Mouse (Mus musculus) C3H10T1/2 (cell line): ENCODE results near the gene Cpsf4. TPM values are rescaled to one million over a fixed set of nuclear protein-coding genes. Genes with fewer than 3 reads are reported as not detected.

Source experiments
- polyA plus RNA-seq, 2 experiments: library from polyadenylated mRNA; unstranded; fragments of >200 nt; fragmentation: generic; extraction: Trizol; gene quantifications; one replicate each; pipeline ENCODE4 v1.2.1; 2012; ENCODE audit warnings: missing spikeins in 2 of 2

The Cpsf4 gene
- polyA plus RNA-seq = 10 to 100 TPM; 21.5 to 26.2 TPM

DNA sequence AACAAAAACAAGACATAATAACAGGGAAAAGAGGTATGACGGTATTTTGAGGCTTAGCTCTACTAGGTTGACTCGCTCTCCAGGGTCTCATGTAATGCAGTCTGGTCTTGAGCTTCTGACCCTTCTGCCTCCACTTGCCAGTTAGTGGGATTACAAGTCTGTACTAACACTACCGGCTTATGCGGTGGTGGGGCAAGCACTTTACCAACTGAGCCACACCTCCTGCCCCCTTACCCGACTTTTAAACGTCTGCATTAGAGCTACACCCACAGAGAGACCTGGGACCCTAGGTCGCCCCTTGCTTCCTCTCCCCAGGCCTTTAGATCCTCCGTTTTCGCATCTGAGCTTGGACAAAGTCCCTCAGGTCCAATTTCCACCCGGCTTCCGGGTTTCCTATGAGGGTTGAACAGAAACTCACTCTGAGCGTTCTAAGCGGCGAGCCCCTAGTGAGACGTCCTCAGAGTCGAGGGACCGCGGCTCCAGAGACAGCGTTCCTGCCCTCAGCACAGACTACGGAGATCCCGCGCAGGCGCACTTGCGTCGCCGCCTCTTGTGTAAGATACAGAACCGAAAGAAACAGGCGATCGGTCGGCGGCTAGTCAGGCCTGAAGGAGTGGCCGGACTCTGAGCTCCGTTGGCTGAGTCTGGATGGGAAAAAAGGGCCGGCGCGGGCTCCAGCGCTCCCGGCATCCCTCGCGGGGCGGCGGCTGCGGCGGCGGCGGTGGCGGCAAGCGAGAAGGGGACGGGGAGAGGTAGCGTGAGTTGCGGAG lies at the start of gene Cpsf4, which contains the start of gene Ptcd1:
Cpsf4 (plus strand) TSS at position 678 of the 770 bp plus-strand sequence.
Ptcd1 (minus strand) TSS at position 573 of the 770 bp plus-strand sequence.

DNA sequence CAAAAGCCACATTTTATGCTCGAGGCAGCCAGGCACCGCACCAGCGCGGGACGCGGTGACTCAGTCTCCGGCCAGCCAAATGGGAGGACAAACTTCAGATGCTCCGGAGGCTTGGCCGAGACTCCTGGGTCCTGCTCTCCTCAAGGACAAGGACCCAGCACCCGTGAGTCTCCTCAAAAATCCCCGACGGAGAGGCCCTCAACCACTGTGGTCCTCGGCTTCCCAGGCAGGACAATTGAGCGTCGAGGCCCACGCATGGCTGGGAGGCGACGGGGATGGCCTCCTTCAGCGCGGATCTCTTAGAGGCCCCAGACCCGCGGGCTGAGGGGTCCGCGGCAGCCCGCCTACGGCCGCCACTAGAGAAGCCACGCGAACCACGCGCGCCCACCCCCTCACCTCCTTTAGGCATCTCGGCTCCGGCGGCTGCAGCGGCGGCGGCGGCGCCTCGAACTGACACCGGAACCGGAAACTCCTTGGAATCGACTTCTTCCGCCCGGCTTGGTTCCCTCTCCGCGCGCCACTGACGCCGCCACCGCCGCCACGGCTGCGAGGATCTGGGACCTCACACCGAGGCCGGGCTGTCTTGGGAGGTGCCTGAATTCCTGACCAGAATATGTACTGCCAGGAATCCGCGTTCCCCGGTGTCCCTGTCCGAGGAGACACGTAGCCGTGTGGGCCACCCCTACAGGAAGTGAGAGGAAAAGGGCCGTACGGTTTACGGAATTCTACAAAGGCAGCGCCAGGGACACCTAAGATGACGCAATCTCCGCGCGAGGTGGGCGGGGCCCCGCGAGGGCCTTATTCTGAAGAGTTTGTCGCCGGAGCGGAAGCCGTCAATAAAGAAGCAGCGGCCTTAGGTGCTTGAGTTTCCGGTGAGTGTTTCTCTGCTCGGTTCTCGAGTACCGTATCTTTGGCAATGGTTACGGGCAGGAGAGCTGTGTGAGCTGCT lies 27.2 kb upstream of the Cpsf4 start, which contains the start of the genes Pdap1 and Bud31:
Pdap1 (minus strand) TSS at position 668 of the 949 bp plus-strand sequence.
Bud31 (plus strand) TSS at position 792 of the 949 bp plus-strand sequence.

GRCm38 (mm10) chr5:145191962-145192361 lies 24.9 kb downstream of the Cpsf4 start, which contains the start of gene Atp5j2:
Gene Atp5j2, minus strand, starts transcription at chr5:145192062.

DNA sequence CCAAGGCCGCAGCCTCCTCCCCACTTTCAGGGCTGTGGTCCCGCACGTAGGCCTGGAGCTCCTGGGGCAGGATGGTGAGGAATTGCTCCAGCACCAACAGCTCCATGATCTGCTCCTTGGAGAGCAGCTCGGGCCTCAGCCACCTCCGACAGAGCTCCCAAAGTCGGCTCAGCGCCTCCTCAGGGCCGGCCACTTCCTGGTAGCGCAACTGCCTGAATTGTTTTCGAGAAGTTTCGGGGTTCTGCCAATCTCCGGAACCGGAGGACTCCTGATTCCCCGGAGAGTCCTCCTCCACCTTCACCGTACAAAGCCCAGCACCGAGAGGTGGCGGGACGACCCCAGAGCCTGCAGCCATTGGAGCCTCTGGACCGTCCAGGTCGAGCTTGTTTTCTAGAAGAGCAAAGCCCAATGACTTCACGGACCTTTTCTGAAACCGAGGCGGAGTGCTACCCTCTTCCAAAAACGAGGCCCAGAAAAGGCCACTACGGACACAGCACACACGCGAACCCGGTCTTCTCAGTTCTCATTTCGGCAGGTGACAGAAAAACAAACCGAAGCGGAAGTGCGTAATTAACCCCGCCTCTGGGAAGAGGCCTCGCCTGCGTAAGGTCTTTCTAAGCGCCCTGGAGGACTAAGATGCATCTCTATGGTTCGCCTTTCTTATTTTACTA lies 34.4 kb downstream of the Cpsf4 start, which contains the start of gene Zkscan14:
Zkscan14 (minus strand) TSS at position 548 of the 671 bp plus-strand sequence.

GRCm38 (mm10) chr5:145203936-145204691 lies 37.1 kb downstream of the Cpsf4 start, which contains the start of gene Zkscan5:
Gene Zkscan5, plus strand, starts transcription at chr5:145204562.

DNA sequence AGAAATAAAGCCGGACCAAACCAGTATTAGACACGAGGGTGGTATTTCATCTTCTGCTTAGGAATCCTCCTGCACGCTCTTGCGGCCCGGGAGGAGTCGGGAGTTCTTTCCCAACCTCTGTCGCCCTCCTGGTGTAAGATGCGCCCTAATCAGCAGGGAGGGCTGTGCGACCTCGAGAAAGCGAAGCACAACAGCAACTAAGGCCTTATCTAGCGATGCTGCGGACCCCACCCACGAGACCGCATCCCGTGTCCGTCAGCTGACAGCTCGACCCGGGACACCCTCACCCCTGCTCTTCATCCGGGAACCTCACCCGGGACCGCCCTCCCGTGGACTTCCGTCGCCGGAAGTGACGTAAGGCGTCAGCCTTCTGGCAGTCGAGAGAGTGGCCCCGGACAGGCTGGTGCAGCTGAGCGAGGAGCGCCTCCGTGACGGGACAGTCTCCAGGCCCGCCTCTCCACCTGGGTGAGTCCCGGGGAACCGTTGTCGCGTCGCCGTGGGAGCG lies 64.4 kb downstream of the Cpsf4 start, which contains the start of gene Zfp655:
Zfp655 (plus strand) TSS at position 349 of the 505 bp plus-strand sequence.

Other genes with a start within 250 kb of the Cpsf4 start
- 10 to 100 TPM; 11.1 to 21.7 TPM for gene Smurf1, start 201.4 kb upstream of the Cpsf4 start, polyA plus RNA-seq
- not detected for gene Gm4871, start 134.5 kb upstream of the Cpsf4 start, polyA plus RNA-seq
- gene 1700018F24Rik, start 124.2 kb upstream of the Cpsf4 start, polyA plus RNA-seq = not detected
- 100 to 1,000 TPM in 1 of 2 experiments, 10 to 100 TPM in 1; 82.0 to 163 TPM for gene Arpc1a, start 83.4 kb upstream of the Cpsf4 start, polyA plus RNA-seq
- not detected for gene Kpna7, start 83.2 kb upstream of the Cpsf4 start, polyA plus RNA-seq
- gene Arpc1b, start 53.0 kb upstream of the Cpsf4 start, polyA plus RNA-seq = 100 to 1,000 TPM; 214 to 895 TPM
- 10 to 100 TPM; 75.8 to 82.1 TPM for gene Pdap1, start 27.0 kb upstream of the Cpsf4 start, polyA plus RNA-seq
- gene Bud31, start 26.9 kb upstream of the Cpsf4 start, polyA plus RNA-seq = 100 to 1,000 TPM in 1 of 2 experiments, 10 to 100 TPM in 1; 55.8 to 115 TPM
- gene Ptcd1, start 105 bp upstream of the Cpsf4 start, polyA plus RNA-seq = 10 to 100 TPM in 1 of 2 experiments, 1 to 10 TPM in 1; 7.3 to 15.8 TPM
- 100 to 1,000 TPM; 548 to 746 TPM for gene Atp5j2, start 24.8 kb downstream of the Cpsf4 start, polyA plus RNA-seq
- 1 to 10 TPM; 2.4 to 8.2 TPM for gene Zkscan14, start 34.7 kb downstream of the Cpsf4 start, polyA plus RNA-seq
- 1 to 10 TPM; 1.1 to 8.7 TPM for gene Zkscan5, start 37.3 kb downstream of the Cpsf4 start, polyA plus RNA-seq
- gene Zfp655, start 64.5 kb downstream of the Cpsf4 start, polyA plus RNA-seq = 1 to 10 TPM; 1.3 to 5.5 TPM
- 10 to 100 TPM in 1 of 2 experiments, 1 to 10 TPM in 1; 2.1 to 11.1 TPM for gene Zscan25, start 113.3 kb downstream of the Cpsf4 start, polyA plus RNA-seq
- gene Cyp3a57, start 178.1 kb downstream of the Cpsf4 start, polyA plus RNA-seq = under 1 TPM in 1 of 2 experiments, not detected in 1; 0.04 TPM